Mouse (Mus musculus): ENCODE measurements around the gene Fam163a.

GRCm38 (mm10) chr1:156066133-156066532, 138.7 kb downstream of the Fam163a start:
- TF ChIP-seq HCFC1 (IDR thresholded peaks at IDR 0.05; ENCODE audit: borderline replicate concordance, insufficient read depth, low read length) = no peak
- no peak for TF ChIP-seq ZC3H11A (IDR thresholded peaks at IDR 0.05; ENCODE audit: borderline replicate concordance, low read depth, low read length)
- TF ChIP-seq ZNF384 (IDR thresholded peaks at IDR 0.05; ENCODE audit: low read depth, low read length) = no peak

All from ES-E14 (cell line).